Mouse (Mus musculus) ES-Bruce4 (cell line): ENCODE results near the gene Mfap2.

Source experiments
- CTCF ChIP-seq: IDR thresholded peaks from one replicate; pipeline ENCODE4 v1.8.1; 2011; ENCODE audit warnings: low read depth, low read length
- EP300 ChIP-seq: IDR thresholded peaks from 2 replicates; pipeline ENCODE4 v1.6.1; 2011; ENCODE audit warnings: low read depth, low read length; ENCODE audit not compliant: insufficient read depth

GRCm38 (mm10) chr4:141060426-141061301, 50.4 kb downstream of the Mfap2 start, which contains the start of gene Crocc:
- TF ChIP-seq CTCF (peak; percentile 94), EP300 (peak; percentile 51; the same call in 1 of the 2 replicates)
